Mouse (Mus musculus) Muller cell, postnatal 12 days (primary cell): ENCODE data around the gene Srrt.

Experiments used
- DNase-seq: peaks from one replicate; pipeline ENCODE4 v3.0.0-alpha.2; 2015; ENCODE audit errors: inconsistent ontology term

The Srrt gene

DNA sequence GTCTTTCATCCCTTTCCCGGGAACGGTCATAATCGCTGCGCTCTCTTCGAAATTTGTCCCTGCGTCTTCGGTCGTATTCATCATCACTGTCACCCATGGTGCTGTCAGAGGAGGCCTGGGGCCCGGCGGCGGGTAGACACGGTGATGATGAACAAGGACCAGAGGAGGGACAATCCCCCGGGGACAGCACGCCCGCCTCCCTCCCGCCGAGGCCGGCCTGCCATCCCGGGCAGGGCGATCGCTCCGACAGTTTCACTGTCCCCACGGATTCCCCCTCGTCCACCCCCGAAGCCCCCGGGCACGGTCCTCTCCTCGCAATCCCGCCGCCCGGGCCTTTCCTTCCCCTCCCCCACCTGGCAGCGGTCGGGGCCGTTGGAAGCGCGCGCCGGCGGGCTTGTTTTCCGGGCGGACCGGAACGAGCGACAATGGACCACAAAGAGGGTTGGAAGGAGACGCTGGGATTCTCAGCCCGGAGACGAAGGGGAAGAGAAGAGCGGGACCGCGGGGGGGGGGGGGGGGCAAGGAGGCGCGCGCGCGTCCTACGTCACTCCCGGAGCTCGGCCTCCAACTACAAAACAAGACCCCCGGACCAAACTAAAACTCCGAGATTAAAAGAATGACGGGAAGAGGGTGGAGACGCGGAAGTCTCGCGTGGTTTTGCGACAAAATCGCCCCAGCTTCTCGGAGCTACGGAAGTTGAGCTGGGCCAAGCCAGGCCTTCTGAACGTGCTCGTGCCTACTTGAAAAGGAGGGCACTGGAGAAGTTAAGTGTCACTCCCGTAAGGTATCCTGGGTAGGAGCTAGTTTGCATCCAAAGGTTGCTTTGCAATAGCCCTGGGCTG is at the start of gene Srrt:
TSS of gene Srrt (minus strand) at position 604 of the 842 bp plus-strand sequence.
- peak; percentile 97 for DNase-seq

DNA sequence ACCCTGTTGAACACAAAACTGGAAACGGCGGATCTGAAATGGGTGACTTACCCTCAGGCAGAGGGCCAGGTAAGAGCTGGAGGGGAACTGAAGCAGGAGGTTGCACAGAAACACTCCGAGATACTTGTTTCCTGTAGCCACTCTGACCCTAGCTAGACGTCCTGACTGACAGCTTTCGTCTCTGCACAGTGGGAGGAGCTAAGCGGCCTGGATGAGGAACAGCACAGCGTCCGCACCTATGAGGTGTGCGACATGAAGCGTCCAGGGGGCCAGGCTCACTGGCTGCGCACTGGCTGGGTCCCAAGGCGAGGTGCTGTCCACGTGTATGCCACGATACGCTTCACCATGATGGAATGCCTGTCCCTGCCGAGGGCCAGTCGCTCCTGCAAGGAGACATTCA is 46.6 kb upstream of the Srrt start:
- no peak for DNase-seq

DNA sequence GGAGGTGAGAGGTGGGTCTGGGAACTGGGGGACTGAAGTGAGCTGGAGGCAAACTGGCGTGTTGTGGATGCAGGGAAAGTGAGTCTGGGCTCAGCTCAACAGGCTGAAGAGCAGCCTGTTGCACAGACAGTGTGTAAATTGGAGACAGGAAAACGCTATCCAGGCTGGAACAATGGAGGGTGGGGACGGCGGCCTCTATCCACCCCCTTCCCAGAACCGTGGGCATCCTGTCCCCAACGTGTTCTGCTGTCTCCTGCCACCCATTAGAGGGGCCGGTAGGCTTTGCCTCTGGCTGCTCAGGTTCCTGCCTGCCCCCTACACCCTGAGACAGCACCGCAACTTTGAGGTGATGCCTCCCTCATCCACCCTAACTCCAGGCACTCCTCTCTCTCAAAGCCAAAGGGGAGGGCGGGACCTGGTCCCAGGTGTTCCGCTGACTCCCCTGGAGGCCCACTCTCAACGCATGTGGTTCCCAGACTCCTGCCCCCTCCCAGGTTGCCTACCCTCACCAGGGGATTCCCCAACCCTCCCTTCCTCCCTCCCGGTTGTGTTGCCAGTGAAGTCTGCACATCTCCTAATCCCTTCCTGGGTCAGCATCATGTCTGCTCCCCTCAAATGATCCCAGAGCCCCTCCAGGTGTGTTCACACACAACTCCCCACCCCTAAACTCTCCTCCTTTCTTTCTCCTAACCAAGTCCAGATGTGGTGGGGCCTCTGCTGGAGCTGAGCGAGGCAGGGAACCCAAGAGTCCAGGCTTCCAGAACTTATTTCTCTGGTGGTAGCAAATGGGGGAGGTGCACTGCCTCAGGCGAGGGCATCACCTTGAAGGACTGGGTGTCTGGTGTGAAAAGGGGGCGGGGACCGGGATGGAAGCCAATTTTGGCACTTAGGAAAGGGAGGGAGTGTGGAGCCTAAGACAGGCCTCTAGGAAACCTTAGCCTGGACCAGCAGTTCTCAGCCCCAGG is 44.8 kb upstream of the Srrt start:
- DNase-seq, result peak; percentile 27

DNA sequence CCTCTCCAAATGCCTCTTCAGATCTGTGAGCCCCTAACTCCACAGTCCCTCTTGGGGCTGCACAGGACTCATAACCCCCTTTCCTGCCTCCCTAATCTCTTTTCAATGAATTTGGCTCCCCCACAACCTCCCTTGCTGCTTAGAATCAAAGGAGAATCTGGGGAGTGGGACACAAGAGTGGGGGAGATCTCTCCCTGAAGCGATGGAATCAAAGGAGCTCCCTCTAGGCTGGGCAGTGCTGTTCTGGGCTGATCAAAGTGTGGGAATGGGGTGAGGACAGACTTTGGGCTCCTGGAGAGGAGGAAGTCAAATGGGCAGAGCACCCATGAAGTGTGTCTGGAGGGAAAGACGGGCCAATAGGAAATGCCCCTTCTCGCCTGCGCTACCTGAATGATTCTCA is 43.9 kb upstream of the Srrt start:
- peak; percentile 9 for DNase-seq

DNA sequence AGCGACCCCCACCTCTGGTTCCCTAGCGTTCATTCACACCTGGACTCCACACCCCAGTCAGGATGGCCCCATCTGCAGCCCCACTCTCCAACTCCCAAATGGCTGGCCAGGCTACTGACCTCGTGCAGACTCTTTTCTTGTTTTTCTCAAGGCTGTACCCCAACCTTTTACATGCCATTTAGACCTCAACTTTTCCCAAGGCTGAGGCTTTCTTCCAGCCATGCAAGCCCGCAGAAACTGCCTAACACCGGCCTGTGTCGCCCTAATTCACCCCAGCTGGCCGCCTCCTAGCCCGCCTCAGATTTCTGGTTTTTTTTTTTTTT is 43.5 kb upstream of the Srrt start:
- peak; percentile 14 for DNase-seq

DNA sequence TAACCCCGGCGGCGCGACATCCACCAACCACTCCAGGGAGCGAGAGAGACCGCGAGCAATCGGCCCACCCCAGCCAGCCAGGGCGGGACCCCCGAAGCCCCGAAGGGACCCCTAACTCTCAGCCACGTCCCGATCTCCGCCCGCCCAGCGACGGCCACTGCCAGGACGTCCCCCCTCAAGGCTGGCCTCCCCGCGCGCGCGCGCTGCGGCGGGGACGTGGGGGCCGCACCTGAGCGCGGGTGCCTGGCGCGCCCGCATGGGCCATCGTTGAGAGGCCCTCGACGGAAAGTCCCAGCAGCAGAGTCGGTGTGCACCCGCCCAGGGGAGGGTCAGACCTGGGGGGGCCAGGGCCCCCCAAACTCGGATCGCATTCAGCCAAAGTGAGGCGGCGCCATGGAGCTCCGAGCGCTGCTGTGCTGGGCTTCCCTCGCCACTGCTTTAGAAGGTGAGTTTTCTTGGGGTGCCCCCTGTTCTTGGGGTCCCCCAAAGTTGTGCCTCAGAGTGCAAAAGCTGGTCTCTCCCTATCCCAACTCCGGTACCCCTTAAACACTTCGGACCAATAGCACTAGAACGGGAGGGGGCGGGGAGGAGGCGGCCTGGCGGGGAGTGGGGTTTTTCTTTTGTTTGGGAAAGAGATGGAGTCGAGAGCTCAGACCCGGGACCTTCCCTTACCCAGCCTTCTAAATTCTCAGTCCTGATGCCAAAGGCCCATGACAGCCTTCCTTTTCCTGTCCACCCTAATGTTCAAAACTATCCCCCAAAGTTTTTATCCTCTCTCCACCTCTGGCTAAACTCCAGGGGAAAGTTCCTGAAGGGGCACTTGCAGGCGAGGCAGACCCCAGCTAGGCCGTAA is 43.0 kb upstream of the Srrt start:
- no peak for DNase-seq

DNA sequence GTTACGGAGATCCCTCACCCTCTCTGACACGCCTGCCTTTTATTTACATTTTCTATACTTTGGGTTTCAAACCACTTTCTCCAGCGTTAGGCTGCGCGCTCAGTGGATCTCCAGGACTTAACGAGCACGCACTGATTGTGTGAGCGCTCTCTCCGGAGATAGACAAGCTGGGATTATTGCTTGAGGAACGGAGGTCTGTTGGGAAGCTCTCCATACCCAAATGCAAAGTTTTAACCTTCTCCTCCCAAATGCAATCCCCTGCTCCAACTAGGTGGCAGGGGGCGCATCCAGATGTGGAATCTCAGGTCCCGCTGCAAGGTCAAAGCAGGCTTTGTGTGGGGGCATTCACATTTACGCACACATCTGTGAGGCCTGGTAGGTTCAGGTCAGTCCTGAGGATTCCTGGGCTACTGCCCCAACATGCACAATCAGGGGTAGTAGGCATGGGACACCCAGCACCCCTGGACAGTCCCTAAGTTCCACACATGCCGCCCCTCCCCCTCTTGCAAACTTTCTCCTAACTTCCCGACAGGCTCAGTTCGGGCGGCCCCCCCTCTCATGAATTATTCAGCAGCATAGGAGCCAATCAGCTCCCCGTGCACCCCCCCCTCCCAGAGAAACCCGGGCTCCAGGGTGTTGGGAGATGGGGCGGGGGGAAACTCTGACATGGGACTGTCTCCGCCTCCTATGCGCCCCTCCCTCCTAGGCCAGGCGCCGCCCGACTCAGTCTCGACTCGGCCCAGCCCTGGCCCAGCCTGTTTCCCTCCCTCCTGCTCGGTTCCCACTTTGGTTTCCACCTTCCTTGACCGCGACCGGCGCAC is 42.1 kb upstream of the Srrt start, which contains the start of gene Ephb4:
TSS of gene Ephb4 (plus strand) at position 726 of the 821 bp plus-strand sequence.
- peak; percentile 98 for DNase-seq

DNA sequence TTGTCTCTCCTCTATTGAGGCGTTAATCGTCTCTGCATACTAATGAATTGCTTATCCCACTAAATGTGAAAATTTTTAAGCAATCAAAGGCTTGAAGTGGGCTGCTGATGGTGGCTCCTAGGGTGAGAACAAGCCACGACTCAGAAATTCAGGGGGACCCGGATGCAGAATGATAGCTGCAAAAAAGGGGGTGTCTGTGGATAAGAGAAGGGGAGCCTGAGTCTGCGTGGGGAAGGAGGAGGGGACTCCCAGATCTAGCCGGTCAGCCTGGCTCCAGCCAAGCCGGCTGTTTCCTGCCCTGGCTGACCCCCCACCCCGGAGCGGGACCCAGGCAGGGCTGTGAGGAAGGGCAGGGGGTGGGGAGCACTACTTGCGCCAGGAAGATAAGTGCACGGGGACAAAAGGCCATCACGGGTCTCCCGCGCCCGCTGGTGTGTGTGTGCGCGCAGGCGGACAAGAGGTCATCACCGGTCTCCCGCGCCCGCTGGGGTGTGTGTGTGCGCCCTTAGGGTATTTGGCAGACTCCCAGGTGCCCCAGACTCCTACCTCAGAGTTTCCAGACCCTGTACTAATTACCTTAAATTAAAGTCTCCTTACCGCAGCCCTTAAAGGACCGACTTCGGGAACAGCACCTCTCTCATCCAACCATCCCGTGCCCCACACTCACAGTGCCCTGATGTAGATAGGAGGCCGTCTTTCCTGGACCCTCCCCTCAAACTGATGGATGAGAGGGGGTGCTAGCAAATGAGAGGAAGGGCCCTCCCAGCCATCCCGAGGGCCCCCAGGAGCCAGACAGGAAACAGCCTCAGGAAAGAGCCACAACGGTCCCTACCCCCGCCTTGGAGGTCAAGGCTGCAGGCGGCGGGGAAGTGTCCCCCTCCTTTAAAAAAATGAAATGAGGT is 41.3 kb upstream of the Srrt start:
- DNase-seq, result peak; percentile 17

DNA sequence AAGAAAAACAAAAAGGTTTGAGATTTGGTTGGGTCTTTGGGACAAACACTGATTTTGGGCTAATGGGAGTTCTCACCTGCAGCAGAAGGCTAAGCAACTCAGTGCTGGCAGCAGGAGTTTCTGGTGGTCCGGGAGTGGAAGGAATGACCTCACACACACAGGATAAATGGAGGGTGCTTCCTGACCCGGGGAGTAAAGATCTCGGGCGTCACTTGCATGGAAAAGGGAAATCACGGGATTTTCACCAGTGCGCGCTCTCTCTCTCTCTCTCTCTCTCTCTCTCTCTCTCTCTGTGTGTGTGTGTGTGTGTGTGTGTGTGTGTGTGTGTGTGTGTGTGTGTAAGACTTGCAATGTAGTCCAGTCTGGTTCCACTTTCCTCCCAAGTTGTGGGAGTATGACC is 40.4 kb upstream of the Srrt start:
- DNase-seq, result no peak

DNA sequence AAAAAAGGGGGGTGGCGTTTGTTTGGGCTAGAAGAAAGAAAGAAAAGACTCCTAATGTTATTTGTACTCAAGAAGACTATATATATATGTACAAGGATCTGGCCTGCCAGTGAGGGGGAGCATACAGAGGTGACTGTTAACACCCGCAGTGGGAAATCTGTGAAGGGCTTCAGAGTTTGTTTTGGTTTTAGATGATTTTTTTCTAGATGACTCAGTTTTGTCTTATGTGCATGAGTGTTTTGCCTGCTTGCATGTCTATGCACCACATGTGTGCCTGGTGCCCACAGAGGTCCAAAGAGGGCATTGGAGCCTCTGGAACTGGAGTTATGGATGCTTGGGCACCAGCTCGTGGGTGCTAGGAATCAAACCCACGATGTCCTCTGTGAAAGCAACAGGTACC is 39.5 kb upstream of the Srrt start:
- no peak for DNase-seq

DNA sequence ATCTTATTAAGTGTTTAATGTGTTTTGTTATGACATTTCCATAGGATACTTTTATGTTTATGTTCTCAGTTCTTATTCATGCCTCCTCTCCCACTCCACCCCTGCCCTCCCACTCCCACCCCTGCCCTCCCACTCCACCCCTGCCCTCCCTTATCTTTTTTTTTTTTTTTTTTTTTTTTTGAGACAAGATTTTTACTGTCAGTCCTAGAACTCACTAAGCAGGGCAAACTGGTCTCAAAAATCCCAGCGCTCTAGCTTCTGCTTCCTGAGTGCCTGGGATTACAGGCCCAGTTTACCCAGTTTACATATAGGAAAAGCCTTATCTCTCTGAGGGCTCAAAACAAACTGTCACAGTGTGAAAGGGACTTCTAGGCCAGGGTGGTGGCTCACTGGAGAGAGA is 38.9 kb upstream of the Srrt start:
- DNase-seq, result no peak

DNA sequence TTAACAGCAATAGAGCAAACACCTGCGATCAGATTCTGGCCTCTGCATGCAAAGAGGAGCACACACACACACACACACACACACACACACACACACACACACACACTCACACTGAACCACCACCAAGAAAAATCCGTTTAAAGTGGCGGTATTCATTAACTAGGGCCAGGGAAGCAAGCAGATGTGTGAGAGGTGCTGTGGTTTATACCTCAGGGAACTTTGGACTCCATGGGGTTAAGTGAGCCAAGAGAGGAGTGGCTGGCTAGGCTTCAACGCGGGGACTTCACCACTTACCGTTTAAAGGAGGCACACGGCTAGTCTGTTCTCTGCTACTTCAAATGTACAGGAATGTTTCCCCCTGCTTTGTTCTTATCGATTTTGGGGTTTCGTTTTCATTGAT is 38.3 kb upstream of the Srrt start:
- DNase-seq, result no peak

DNA sequence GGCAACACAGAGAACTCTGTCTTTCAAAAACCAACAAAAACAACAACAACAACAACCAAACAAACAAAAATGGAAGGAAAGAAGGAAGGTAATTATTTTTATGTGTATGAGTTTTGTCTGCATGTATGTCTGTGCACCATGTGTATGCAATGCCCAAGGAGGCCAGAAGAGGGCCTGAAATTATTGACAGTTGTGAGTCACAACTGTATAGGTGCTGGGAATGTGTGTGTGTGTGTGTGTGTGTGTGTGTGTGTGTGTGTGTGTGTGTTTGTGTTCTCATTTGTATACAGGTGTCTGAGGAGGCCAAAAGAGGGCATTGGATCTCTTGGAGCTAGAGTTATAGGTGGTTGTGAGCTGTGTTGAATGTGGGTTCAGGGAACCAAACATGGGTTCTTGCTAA is 36.4 kb upstream of the Srrt start:
- DNase-seq, result no peak

DNA sequence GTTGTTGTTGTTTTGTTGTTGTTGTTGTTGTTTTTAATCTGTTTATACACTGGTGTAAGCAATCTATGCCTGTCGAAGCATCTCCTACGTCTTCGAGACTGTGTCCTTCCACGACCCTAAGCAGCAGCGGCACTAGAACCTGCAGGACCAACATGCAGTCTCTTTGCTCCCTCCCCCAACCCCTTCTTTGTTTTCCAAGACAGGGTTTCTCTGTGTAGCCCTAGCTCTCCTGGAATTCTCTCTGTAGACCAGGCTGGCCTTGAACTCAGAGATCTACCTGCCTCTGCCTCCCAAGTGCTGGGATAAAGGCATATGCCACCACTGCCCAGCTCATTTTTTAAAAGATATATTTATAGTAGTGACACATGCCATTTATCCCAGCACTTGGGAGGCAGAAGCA is 35.9 kb upstream of the Srrt start:
- no peak for DNase-seq

DNA sequence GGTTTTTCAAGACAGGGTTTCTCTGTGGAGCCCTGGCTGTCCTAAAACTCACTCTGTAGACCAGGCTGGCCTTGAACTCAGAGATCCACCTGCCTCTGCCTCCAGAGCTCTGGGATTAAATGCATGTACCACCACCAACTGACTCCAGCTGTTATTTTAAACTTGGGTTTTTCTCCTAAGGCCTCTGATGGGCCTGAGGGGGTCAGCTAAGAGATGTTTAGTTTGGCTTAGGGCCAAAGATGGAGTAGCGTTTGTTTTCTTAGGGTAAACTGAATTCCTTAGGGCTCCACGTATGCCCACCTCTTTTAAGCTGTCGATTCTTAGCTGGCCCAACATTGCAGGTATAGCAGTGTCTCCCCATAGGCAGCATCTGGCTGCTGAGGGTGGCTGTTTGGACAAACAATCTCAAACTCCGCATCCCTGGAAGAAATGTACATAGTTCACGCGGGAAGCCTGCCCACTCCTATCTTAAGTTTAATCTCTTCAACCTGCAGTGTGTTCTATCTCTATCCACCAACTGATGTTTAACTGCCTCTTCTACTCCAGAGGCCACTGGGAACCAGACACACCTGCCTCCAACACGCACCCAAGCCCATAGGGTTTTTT is 35.0 kb upstream of the Srrt start:
- DNase-seq, result no peak

DNA sequence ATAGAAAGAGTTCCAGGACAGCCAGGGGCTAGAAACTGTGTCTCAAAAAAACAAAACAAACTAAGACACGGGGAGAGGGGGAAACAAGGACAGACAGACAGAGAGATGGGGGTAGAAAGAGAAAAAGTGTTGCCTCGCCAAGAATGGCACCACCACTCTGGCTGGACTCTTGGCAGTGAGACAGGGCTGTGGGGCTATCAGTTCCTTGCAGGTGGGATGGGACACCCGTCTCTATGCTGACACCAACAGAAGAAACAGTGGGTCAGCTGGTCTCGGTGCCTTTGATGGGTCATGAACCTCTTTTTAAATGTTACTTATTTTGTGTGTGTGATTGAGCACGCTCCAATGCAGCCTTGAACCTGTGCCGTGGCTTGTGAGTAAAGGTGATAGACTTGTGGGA is 32.7 kb upstream of the Srrt start:
- no peak for DNase-seq

DNA sequence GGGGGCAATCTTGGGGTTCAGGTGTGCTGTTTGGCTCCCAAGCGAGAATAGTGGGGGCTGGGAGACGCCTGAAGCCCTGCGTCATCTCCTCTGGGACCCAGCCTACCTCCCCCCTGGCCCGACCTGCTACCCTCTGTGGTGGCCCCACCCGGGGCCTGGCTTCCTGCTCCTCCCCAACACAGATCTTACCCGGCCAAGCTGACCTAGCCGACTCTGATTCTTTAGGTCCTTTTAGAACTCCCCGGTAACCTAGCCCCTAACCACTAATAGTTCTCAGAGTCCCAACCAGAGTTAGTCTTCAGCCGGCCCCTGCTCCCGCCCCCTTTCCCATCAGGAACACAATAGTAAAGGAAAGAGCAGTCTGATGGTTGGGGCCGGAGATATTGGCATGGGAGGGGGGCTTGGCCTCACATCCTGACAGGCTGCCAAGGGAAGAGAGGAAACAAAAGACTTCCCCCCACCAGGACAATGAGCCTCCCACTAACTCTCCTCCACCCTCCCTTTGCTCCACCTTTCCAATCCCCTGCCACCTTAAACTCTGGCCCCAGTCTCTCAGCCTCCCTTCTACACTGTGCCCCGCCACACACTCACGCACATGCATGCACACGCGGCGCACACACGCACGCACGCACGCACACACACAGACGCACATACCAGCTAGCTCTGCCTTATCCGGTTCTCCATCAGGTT is 32.0 kb upstream of the Srrt start:
- DNase-seq, result peak; percentile 4

DNA sequence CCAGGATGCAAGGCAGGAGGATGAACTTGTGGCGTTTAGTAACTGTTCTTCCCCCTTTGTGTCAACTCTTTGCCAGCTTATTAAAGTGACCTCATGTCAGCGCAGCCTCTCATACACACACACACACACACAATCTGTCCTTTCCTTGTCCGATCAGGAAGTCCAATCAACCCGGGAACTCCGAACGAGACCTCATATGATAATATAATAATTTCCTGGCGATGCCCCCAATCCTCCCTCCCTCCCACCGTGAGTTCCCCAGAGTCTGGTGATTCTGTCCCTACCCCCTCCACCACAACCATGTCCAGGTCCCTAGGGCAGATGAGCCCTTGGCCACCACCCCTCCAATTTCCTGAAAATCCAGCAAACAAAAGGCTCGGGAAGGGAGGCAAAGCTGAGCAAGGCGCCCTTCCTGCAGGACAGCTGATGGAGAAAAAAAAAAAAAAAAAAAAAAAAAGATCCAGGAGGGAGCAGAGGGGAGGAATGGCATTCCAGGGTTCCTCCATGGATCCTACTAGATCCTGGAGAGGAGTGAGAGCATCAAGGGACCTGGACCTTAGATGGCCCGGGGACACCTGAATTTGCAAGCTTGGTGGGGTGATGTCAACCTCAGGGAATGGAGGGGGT is 31.3 kb upstream of the Srrt start:
- no peak for DNase-seq
